In the genomic region with DNA sequence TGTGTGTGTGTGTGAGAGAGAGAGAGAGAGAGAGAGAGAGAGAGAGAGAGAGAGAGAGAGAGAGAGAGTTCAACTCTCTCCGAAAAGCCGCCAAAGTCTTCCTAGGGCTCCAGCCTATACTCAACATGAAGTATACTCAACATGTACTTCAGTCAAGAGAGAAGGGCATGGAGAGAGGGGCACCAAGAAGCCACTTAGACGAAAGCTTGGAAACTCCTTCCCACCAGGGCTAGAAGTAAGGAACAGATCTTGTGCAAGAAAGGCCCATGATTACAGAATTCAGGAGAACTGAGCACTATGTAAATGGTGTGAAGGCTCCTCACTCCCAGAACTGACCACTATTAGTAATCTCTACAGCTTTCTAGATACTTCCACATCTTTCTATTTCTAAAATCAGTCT, we compare ENCODE assay signal across 28 mouse cellular contexts.
"Had no signal": no experiment of that assay in that cellular context is flagged by ENCODE, and none has a peak within 500 bp of the region (broad histone marks: within the 10 kb centered on the region; RNA-seq: fewer than 3 reads in every experiment).

No protein-coding gene starts in this region.

- H3K9ac ChIP-seq: limb, embryonic 12.5 days; limb, embryonic 13.5 days; limb, embryonic 15.5 days; liver, embryonic 12.5 days; liver, embryonic 13.5 days; liver, embryonic 14.5 days; liver, embryonic 15.5 days; liver, postnatal 0 days; lung, embryonic 14.5 days; lung, embryonic 15.5 days; midbrain, embryonic 12.5 days; midbrain, embryonic 13.5 days; midbrain, embryonic 15.5 days; neural tube, embryonic 12.5 days; neural tube, embryonic 13.5 days had no signal

- H3K4me2 ChIP-seq: limb, embryonic 12.5 days; limb, embryonic 13.5 days; limb, embryonic 15.5 days; liver, embryonic 11.5 days; liver, embryonic 12.5 days; liver, embryonic 13.5 days; liver, embryonic 15.5 days; lung, embryonic 14.5 days; lung, embryonic 15.5 days; midbrain, embryonic 11.5 days; midbrain, embryonic 12.5 days; midbrain, embryonic 13.5 days; midbrain, embryonic 15.5 days; neural tube, embryonic 12.5 days; neural tube, embryonic 13.5 days had no signal

- H3K4me1 ChIP-seq: limb, embryonic 10.5 days; limb, embryonic 12.5 days; limb, embryonic 13.5 days; limb, embryonic 15.5 days; liver, embryonic 12.5 days; liver, embryonic 13.5 days; liver, embryonic 15.5 days; lung, embryonic 15.5 days; megakaryocyte, embryonic 14.5 days; midbrain, embryonic 10.5 days; midbrain, embryonic 12.5 days; midbrain, embryonic 13.5 days; midbrain, embryonic 15.5 days; neural tube, embryonic 12.5 days; neural tube, embryonic 13.5 days had no signal

- H3K9me3 ChIP-seq: limb, embryonic 10.5 days; limb, embryonic 15.5 days; liver, embryonic 12.5 days; liver, embryonic 13.5 days; liver, embryonic 15.5 days; lung, embryonic 15.5 days; midbrain, embryonic 10.5 days; midbrain, embryonic 13.5 days; midbrain, embryonic 15.5 days; neural tube, embryonic 12.5 days; neural tube, embryonic 13.5 days had no signal

- H3K4me3 ChIP-seq: left cerebral cortex, adult 2 months; limb, embryonic 10.5 days; limb, embryonic 12.5 days; limb, embryonic 13.5 days; limb, embryonic 15.5 days; liver, embryonic 12.5 days; liver, embryonic 13.5 days; liver, embryonic 15.5 days; lung, embryonic 15.5 days; megakaryocyte, embryonic 14.5 days; midbrain, embryonic 10.5 days; midbrain, embryonic 12.5 days; midbrain, embryonic 13.5 days; midbrain, embryonic 15.5 days; myocyte; neural tube, embryonic 12.5 days; neural tube, embryonic 13.5 days had no signal

- H3K27me3 ChIP-seq: limb, embryonic 12.5 days; limb, embryonic 13.5 days; limb, embryonic 15.5 days; liver, embryonic 12.5 days; liver, embryonic 13.5 days; liver, embryonic 15.5 days; lung, embryonic 15.5 days; megakaryocyte, embryonic 14.5 days; midbrain, embryonic 12.5 days; midbrain, embryonic 13.5 days; midbrain, embryonic 15.5 days; neural tube, embryonic 12.5 days; neural tube, embryonic 13.5 days had no signal

- H3K27ac ChIP-seq: left cerebral cortex, adult 2 months; limb, embryonic 10.5 days; limb, embryonic 12.5 days; limb, embryonic 13.5 days; limb, embryonic 15.5 days; liver, embryonic 12.5 days; liver, embryonic 13.5 days; liver, embryonic 14.5 days; liver, embryonic 15.5 days; lung, embryonic 15.5 days; macrophage; midbrain, embryonic 10.5 days; midbrain, embryonic 12.5 days; midbrain, embryonic 13.5 days; midbrain, embryonic 15.5 days; neural tube, embryonic 12.5 days; neural tube, embryonic 13.5 days had no signal

- DNase-seq: layer of hippocampus, postnatal 36 days; left cerebral cortex, postnatal 4 days; liver; liver, embryonic 13.5 days; liver, postnatal 0 days; lung, embryonic 14.5 days; midbrain, embryonic 14.5 days had no signal

- H3K36me3 ChIP-seq: limb, embryonic 10.5 days; limb, embryonic 12.5 days; limb, embryonic 13.5 days; limb, embryonic 15.5 days; liver, embryonic 12.5 days; liver, embryonic 13.5 days; liver, embryonic 15.5 days; lung, embryonic 15.5 days; midbrain, embryonic 10.5 days; midbrain, embryonic 12.5 days; midbrain, embryonic 13.5 days; midbrain, embryonic 15.5 days; neural tube, embryonic 12.5 days; neural tube, embryonic 13.5 days had no signal

- ATAC-seq: liver, embryonic 12.5 days; liver, postnatal 0 days; midbrain, embryonic 13.5 days; midbrain, embryonic 15.5 days; midbrain, embryonic 16.5 days had no signal
